Mouse (Mus musculus) layer of hippocampus, postnatal 14 days (tissue): ENCODE data around the gene Gm14406. TPM values are rescaled to one million over a fixed set of nuclear protein-coding genes. Genes with fewer than 3 reads are reported as not detected.
A peak's percentile ranks its signal among the peaks of the same experiment; 100 is the strongest.
"Not testable (repeated sequence)": the region's sequence is repeated elsewhere in the genome, so short reads cannot be mapped to it uniquely, and the experiment has no call there.

ENCODE experiments used
- DNase-seq, 2 experiments: peaks; one replicate each; pipeline ENCODE4 v3.0.0; 2021 to 2022; ENCODE audit warnings: low spot score in 2 of 2, mixed read lengths in 1 of 2
- long read RNA-seq, 2 experiments: library from polyadenylated mRNA; stranded (forward); transcript quantifications; one replicate each; pipeline ENCODE4 v2.0.0; 2021
- total RNA-seq, 2 experiments: library from RNA; stranded (reverse); gene quantifications; 2 replicates each; pipeline ENCODE4 v1.2.3; 2021

The Gm14406 gene
- total RNA-seq: not detected
- long read RNA-seq, experiment 1, partial matches to known transcripts: 0 of 1 reads
- long read RNA-seq, experiment 1, other reads (novel, unspliced or antisense): 1 of 1 reads
- long read RNA-seq, experiment 2: 0 reads

DNA sequence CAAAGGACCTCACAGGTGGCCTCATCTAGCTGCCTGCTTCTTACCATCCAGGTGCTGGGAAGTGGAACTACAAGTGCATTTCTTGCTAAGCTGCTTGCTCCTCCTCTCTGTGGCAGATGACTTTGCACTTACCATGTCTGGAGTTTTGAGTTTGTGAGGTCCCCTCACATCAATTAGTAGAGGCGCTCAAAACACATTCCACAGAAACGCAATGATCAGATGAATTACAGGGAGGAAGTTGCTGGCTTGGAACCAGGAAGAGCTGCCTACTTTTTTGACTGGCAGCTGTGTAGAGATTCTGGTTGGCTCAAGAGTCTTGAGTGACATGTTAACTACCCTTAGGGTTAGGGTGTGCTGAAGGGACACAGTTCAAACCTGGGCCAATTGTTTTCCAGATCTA, at the start of gene Gm14406:
Gene Gm14406, minus strand, starts transcription at position 213 of the 400 bp plus-strand sequence.
- DNase-seq: not testable (repeated sequence)

DNA sequence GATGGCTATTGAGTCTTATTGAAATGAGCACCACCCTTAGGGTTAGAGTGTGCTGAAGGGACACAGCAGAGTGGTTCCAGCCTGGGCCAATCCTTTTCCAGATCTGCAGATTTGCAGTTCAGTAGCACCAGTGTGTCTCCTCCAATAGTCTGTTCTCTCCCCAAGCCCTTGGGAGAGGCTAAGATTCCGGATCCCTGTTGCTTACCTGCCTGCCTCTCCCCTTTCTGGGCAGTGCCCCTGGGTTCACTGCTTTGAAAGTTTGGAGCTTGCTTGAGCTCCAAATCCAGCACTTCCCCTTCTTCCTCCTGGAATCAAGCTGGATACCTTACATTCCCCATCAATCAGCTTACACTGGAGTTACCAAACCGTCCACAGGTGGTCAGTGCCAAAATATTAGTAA, 2.9 kb downstream of the Gm14406 start:
- DNase-seq: not testable (repeated sequence)

GRCm38 (mm10) chr2:177559365-177559764, 18.6 kb downstream of the Gm14406 start:
- DNase-seq: not testable (repeated sequence)

DNA sequence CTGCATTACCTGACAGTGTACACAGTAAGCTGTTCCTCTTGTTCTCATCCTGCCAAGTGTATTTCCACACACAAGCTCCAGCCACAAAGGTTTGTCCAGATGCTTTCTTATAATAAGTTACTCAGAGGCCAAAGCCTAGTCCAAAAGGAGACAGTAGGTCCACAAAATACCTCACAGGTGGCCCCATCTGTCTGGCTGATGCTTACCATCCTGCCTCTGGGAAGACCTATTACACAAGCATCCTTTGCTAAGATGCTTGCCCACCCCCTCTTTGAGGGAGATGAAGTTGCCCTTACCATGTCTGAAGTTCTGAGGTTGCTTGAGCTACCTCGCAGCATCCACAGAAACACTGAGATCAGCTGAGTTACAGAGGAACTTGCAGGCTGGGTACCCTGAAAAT, 22.7 kb downstream of the Gm14406 start:
- DNase-seq: peak in 1 of 2 experiments; percentile 2

- DNase-seq: not testable (repeated sequence)
Measured at GRCm38 (mm10) chr2:177537717-177538116, 40.3 kb downstream of the Gm14406 start.

DNA sequence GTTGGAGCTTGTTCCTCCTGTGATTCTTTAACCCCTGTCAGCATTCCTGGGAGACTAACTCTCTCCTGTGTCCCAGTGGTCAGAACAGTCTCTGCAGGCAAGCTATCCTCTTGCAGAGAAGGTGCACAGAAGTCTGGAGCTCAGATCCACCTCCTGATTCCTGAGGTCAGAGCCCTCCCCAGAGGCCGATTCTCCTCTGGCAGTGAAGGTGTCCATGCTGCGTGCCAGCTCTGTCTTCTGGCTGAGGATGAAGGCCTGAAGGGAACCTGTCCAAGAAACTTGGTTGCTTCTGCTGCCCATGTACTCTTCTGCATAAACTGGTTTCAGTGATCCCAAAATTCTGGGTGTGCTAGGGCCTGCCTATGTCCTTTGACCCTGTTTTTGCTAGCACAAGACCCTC, 40.9 kb downstream of the Gm14406 start:
- DNase-seq: not testable (repeated sequence)

DNA sequence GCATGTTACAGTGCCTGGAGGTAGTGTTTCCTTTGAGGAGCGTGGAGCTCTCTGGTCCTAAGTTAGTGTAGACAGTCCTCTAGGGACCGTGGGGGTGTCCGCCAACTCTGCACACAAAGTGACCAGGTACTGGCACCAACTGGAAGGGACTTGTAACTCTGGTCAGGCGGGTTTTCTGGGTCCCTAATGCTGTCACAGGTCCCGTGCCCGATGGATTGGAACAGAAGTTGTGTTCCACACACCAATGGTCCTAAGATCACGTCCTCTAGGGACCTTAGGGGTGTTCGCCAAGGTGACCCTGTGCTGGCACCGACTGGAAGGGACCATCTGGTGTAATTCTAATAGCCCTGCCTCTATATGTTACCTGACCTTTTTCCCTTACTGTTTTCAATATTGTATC, 42.1 kb downstream of the Gm14406 start:
- no peak for DNase-seq

- not testable (repeated sequence) for DNase-seq
Measured at GRCm38 (mm10) chr2:177524171-177524570, 53.8 kb downstream of the Gm14406 start.

DNA sequence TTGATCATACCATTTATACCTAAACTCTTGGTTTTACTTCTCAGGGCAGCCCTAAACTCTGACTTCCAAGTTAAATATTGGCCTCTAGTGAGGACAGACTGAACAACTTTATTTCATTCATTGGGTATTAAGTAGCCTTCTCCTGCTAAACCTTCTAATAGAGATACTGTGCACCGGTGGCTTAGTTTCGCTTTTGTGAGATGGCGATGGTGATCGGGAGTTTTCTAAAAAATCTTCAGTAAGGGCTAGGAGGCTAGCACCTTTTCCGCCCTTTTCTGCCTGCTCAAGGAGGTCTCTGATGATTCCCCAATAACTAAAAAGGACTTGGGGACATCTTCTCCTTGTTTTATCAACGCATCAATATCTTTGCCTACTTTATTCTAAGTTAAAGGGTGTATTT, 54.3 kb downstream of the Gm14406 start:
- not testable (repeated sequence) for DNase-seq

DNA sequence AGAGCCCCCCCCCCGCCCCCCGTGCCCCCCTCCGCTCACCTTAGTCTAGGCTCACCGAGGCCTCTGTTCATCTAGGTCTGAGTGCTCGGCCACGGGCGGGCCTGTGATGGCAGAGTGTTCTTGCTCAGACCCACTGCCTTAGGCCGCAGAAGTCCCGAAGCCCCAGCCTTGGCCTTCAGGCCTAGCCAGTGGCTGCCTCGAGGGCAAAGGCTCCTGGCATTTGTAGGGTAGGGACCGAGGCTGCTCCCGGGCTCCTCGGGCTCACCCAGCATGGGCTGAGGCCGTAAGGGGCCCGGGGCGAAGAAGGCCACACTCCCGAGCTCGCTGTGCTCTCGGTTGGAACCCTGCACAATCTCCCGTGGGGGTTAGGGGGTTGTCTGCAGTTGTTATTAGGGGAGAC, 54.9 kb downstream of the Gm14406 start:
- no peak for DNase-seq

DNA sequence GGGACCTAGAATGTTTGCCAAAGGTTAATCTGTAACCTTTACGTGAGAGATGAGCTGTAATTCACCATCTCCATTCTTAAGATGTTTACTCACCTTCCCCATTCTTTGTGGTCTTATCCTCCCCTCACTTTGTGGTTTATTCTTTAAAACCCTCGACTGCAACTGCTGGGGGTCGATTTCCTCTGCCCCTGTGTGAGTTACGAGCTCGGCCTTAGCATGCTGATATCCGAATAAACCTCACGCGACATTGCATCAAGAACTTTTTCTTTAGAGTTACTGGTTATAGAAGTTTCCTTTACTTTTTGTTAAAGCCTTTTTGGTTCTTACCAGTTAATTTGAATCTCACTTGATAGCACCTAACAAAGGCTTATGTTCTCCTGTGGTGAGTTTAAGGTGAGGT, 58.0 kb downstream of the Gm14406 start:
- DNase-seq: no peak

Other genes with a start within 250 kb of the Gm14406 start
- 10 to 100 TPM; 36.2 to 38.6 TPM for gene Gm14418, start 179.9 kb downstream of the Gm14406 start, total RNA-seq
- gene Zfp970, start 113.5 kb downstream of the Gm14406 start, total RNA-seq: 10 to 100 TPM; 35.4 to 41.2 TPM
- 10 to 100 TPM; 34.2 to 38.9 TPM for gene Gm14403, start 80.0 kb downstream of the Gm14406 start, total RNA-seq
- gene Gm14322, start 181.1 kb upstream of the Gm14406 start, total RNA-seq: 10 to 100 TPM; 35.9 to 43.1 TPM